Mouse (Mus musculus) hindbrain, embryonic 13.5 days (tissue): ENCODE measurements at regions not wholly inside any gene's neighbourhood (a gene's known extent, or its start where the extent isn't known, plus 50 kb on each side); places are given as distances from the start of the nearest gene placed in this dataset.
"Not testable (repeated sequence)": the region's sequence is repeated elsewhere in the genome, so short reads cannot be mapped to it uniquely, and the experiment has no call there.

Source experiments
- ATAC-seq: fragments of 200-750 bp; cut with Nextera tagmentation; 2 replicates; pipeline ENCODE4 v1.8.0; 2017; ENCODE audit warnings: moderate TSS enrichment; ENCODE audit not compliant: low FRiP score
- H3K27ac ChIP-seq: fragments of 300-500 bp; sonication (generic); 2 replicates; pipeline ENCODE4 v1.5.1; 2015; ENCODE audit warnings: inconsistent platforms, mild to moderate bottlenecking, moderate library complexity
- H3K27me3 ChIP-seq: fragments of 300-500 bp; sonication (generic); 2 replicates; pipeline ENCODE4 v1.6.1; 2015; ENCODE audit warnings: mild to moderate bottlenecking, inconsistent platforms
- H3K36me3 ChIP-seq: fragments of 300-500 bp; sonication (generic); 2 replicates; pipeline ENCODE4 v1.6.1; 2015; ENCODE audit warnings: mild to moderate bottlenecking, inconsistent platforms
- H3K4me1 ChIP-seq: fragments of 300-500 bp; sonication (generic); replicated peaks from 2 replicates; pipeline ENCODE4 v1.6.1; 2015; ENCODE audit warnings: inconsistent platforms
- H3K4me2 ChIP-seq: fragments of 300-500 bp; sonication (generic); 2 replicates; pipeline ENCODE4 v1.6.1; 2015; ENCODE audit warnings: inconsistent platforms, mild to moderate bottlenecking, moderate library complexity
- H3K4me3 ChIP-seq: fragments of 300-500 bp; sonication (generic); 2 replicates; pipeline ENCODE4 v1.5.1; 2015; ENCODE audit warnings: mild to moderate bottlenecking, inconsistent platforms
- H3K9ac ChIP-seq: fragments of 300-500 bp; sonication (generic); 2 replicates; pipeline ENCODE4 v1.6.1; 2015; ENCODE audit warnings: mild to moderate bottlenecking, inconsistent platforms
- H3K9me3 ChIP-seq: fragments of 300-500 bp; sonication (generic); 2 replicates; pipeline ENCODE4 v1.6.1; 2016; ENCODE audit warnings: inconsistent platforms
- WGBS: fragments of 180-500 bp; shearing (Covaris S2); methylation state at CpG from one replicate; pipeline ENCODE4 v1.1.7; 2015; 5-methylcytosine and 5-hydroxymethylcytosine counted together

GRCm38 (mm10) chr5:26597991-26598390 is 219.0 kb upstream of the Dpp6 start:
- H3K4me3 ChIP-seq: no peak overlapping the region
- no peaks in the 10 kb centered on the region for H3K9me3 ChIP-seq
- H3K4me2 ChIP-seq: no peak overlapping the region
- no peak overlapping the region for H3K9ac ChIP-seq
- H3K27ac ChIP-seq: no peak overlapping the region
- WGBS: 93% methylated on average over 2 of the region's 2 CpGs
- no peaks in the 10 kb centered on the region for H3K4me1 ChIP-seq
- H3K36me3 ChIP-seq: no peaks in the 10 kb centered on the region
- H3K27me3 ChIP-seq: no peaks in the 10 kb centered on the region
- ATAC-seq: no peak

- no peak overlapping the region for H3K27ac ChIP-seq
- H3K27me3 ChIP-seq: no peaks in the 10 kb centered on the region
- no peak overlapping the region for H3K4me3 ChIP-seq
- no peaks in the 10 kb centered on the region for H3K9me3 ChIP-seq
- no peak for ATAC-seq
- H3K9ac ChIP-seq: no peak overlapping the region
- WGBS: 66% methylated on average over 2 of the region's 2 CpGs
- no peaks in the 10 kb centered on the region for H3K36me3 ChIP-seq
- H3K4me1 ChIP-seq: no peaks in the 10 kb centered on the region
- H3K4me2 ChIP-seq: no peak overlapping the region
Measured at GRCm38 (mm10) chr5:26619272-26619671, 197.7 kb upstream of the Dpp6 start.

GRCm38 (mm10) chr5:26622116-26622515 is 194.9 kb upstream of the Dpp6 start:
- Histone ChIP-seq H3K4me2 (no peak overlapping the region), H3K9me3 (no peaks in the 10 kb centered on the region), H3K9ac (no peak overlapping the region), H3K4me3 (no peak overlapping the region), H3K27me3 (no peaks in the 10 kb centered on the region), H3K4me1 (no peaks in the 10 kb centered on the region), H3K36me3 (no peaks in the 10 kb centered on the region), H3K27ac (no peak overlapping the region)
- no peak for ATAC-seq
- 48% methylated on average over 2 of the region's 2 CpGs for WGBS

GRCm38 (mm10) chr5:26671478-26671877 is 145.5 kb upstream of the Dpp6 start:
- Histone ChIP-seq H3K4me2 (no peak overlapping the region), H3K9ac (no peak overlapping the region), H3K36me3 (no peaks in the 10 kb centered on the region), H3K4me3 (no peak overlapping the region), H3K9me3 (no peaks in the 10 kb centered on the region), H3K27me3 (no peaks in the 10 kb centered on the region), H3K27ac (no peak overlapping the region), H3K4me1 (no peaks in the 10 kb centered on the region)
- ATAC-seq: no peak
- 91% methylated on average over 1 of the region's 1 CpGs for WGBS

GRCm38 (mm10) chr5:26689775-26690174 is 127.2 kb upstream of the Dpp6 start:
- 78% methylated on average over 3 of the region's 3 CpGs for WGBS
- no peak overlapping the region for H3K9ac ChIP-seq
- no peak overlapping the region for H3K4me3 ChIP-seq
- no peak for ATAC-seq
- no peaks in the 10 kb centered on the region for H3K27me3 ChIP-seq
- no peaks in the 10 kb centered on the region for H3K4me1 ChIP-seq
- H3K27ac ChIP-seq: no peak overlapping the region
- H3K4me2 ChIP-seq: no peak overlapping the region
- H3K9me3 ChIP-seq: no peaks in the 10 kb centered on the region
- no peaks in the 10 kb centered on the region for H3K36me3 ChIP-seq

GRCm38 (mm10) chr5:26691121-26691520 is 125.9 kb upstream of the Dpp6 start:
- 96% methylated on average over 1 of the region's 1 CpGs for WGBS
- Histone ChIP-seq H3K9me3 (no peaks in the 10 kb centered on the region), H3K4me1 (no peaks in the 10 kb centered on the region), H3K36me3 (no peaks in the 10 kb centered on the region), H3K4me2 (no peak overlapping the region), H3K4me3 (no peak overlapping the region), H3K27ac (no peak overlapping the region), H3K27me3 (no peaks in the 10 kb centered on the region), H3K9ac (no peak overlapping the region)
- no peak for ATAC-seq

- Histone ChIP-seq H3K27me3 (no peaks in the 10 kb centered on the region), H3K4me3 (no peak overlapping the region), H3K36me3 (no peaks in the 10 kb centered on the region), H3K9me3 (no peaks in the 10 kb centered on the region), H3K4me2 (no peak overlapping the region), H3K4me1 (no peaks in the 10 kb centered on the region), H3K27ac (no peak overlapping the region), H3K9ac (no peak overlapping the region)
- no peak for ATAC-seq
- WGBS: 13% methylated on average over 5 of the region's 5 CpGs
Measured at GRCm38 (mm10) chr5:26692013-26692412, 125.0 kb upstream of the Dpp6 start.

GRCm38 (mm10) chr5:26703621-26704020 is 113.4 kb upstream of the Dpp6 start:
- H3K4me3 ChIP-seq, H3K4me2 ChIP-seq, H3K9me3 ChIP-seq, ATAC-seq, H3K4me1 ChIP-seq, H3K27me3 ChIP-seq, H3K36me3 ChIP-seq, H3K27ac ChIP-seq, H3K9ac ChIP-seq: not testable (repeated sequence)
- 67% methylated on average over 6 of the region's 6 CpGs for WGBS

- H3K4me3 ChIP-seq: no peak overlapping the region
- no peak overlapping the region for H3K9ac ChIP-seq
- no peaks in the 10 kb centered on the region for H3K4me1 ChIP-seq
- 73% methylated on average over 2 of the region's 2 CpGs for WGBS
- no peaks in the 10 kb centered on the region for H3K36me3 ChIP-seq
- H3K9me3 ChIP-seq: no peaks in the 10 kb centered on the region
- H3K27ac ChIP-seq: no peak overlapping the region
- no peaks in the 10 kb centered on the region for H3K27me3 ChIP-seq
- ATAC-seq: no peak
- no peak overlapping the region for H3K4me2 ChIP-seq
Measured at GRCm38 (mm10) chr5:26707661-26708060, 109.3 kb upstream of the Dpp6 start.

GRCm38 (mm10) chr5:26724491-26724890 is 92.5 kb upstream of the Dpp6 start:
- H3K27me3 ChIP-seq: no peaks in the 10 kb centered on the region
- no peak overlapping the region for H3K4me2 ChIP-seq
- ATAC-seq: no peak
- WGBS: 48% methylated on average over 2 of the region's 2 CpGs
- no peak overlapping the region for H3K4me3 ChIP-seq
- H3K9ac ChIP-seq: no peak overlapping the region
- H3K27ac ChIP-seq: no peak overlapping the region
- no peaks in the 10 kb centered on the region for H3K4me1 ChIP-seq
- no peaks in the 10 kb centered on the region for H3K36me3 ChIP-seq
- H3K9me3 ChIP-seq: peaks cover 3% of the 10 kb centered on the region; the same call in 1 of the 2 replicates

- H3K9ac ChIP-seq: no peak overlapping the region
- ATAC-seq: peak; percentile 57; the same call in 1 of the 2 replicates
- 78% methylated on average over 3 of the region's 3 CpGs for WGBS
Measured at GRCm38 (mm10) chr5:26725953-26726352, 91.0 kb upstream of the Dpp6 start.

GRCm38 (mm10) chr5:26751196-26751595 is 65.8 kb upstream of the Dpp6 start:
- H3K27me3 ChIP-seq, H3K36me3 ChIP-seq, H3K9ac ChIP-seq, H3K4me3 ChIP-seq, H3K4me2 ChIP-seq, ATAC-seq, H3K9me3 ChIP-seq, H3K4me1 ChIP-seq, H3K27ac ChIP-seq: not testable (repeated sequence)
- WGBS: 76% methylated on average over 6 of the region's 6 CpGs

More at GRCm38 (mm10) chr5:26725953-26726352, 91.0 kb upstream of the Dpp6 start:
- H3K4me3 ChIP-seq: no peak overlapping the region
- H3K27me3 ChIP-seq: no peaks in the 10 kb centered on the region
- peak overlapping the region; percentile 37; the same call in 1 of the 2 replicates for H3K27ac ChIP-seq
- H3K9me3 ChIP-seq: peaks cover 3% of the 10 kb centered on the region; the same call in 1 of the 2 replicates
- H3K4me1 ChIP-seq: no peaks in the 10 kb centered on the region
- H3K36me3 ChIP-seq: no peaks in the 10 kb centered on the region
- no peak overlapping the region for H3K4me2 ChIP-seq

GRCm38 (mm10) chr5:26751601-26752305 is 65.2 kb upstream of the Dpp6 start:
- H3K4me3 ChIP-seq, H3K9ac ChIP-seq, ATAC-seq, H3K4me1 ChIP-seq, H3K27me3 ChIP-seq, H3K27ac ChIP-seq, H3K36me3 ChIP-seq, H3K4me2 ChIP-seq, H3K9me3 ChIP-seq: not testable (repeated sequence)
- 65% methylated on average over 6 of the region's 6 CpGs for WGBS
